Mouse (Mus musculus) hindbrain, postnatal 0 days (tissue): ENCODE measurements around the gene Itm2c. TPM values are rescaled to one million over a fixed set of nuclear protein-coding genes. Genes with fewer than 3 reads are reported as not detected.

ENCODE experiments used
- ATAC-seq: fragments of 200-750 bp; cut with Nextera tagmentation; 2 replicates; pipeline ENCODE4 v1.8.0; 2017; ENCODE audit warnings: mild to moderate bottlenecking, moderate TSS enrichment, moderate library complexity
- DNase-seq: peaks from one replicate; pipeline ENCODE4 v3.0.0-alpha.2; 2015; ENCODE audit warnings: low spot score
- H3K27ac ChIP-seq: fragments of 300-500 bp; sonication (generic); 2 replicates; pipeline ENCODE4 v1.5.1; 2014; ENCODE audit warnings: mild to moderate bottlenecking
- H3K27me3 ChIP-seq: fragments of 300-500 bp; sonication (generic); 2 replicates; pipeline ENCODE4 v1.6.1; 2014; ENCODE audit warnings: low read length, mixed read lengths; ENCODE audit not compliant: insufficient read depth
- H3K36me3 ChIP-seq: fragments of 300-500 bp; sonication (generic); 2 replicates; pipeline ENCODE4 v1.6.1; 2014; ENCODE audit warnings: low read length, mixed read lengths; ENCODE audit not compliant: insufficient read depth
- H3K4me1 ChIP-seq: fragments of 300-500 bp; sonication (generic); 2 replicates; pipeline ENCODE4 v1.6.1; 2014; ENCODE audit warnings: antibody characterized with exemption, low read length, mixed read lengths; ENCODE audit not compliant: insufficient read depth
- H3K4me2 ChIP-seq: fragments of 300-500 bp; sonication (generic); 2 replicates; pipeline ENCODE4 v1.6.1; 2014; ENCODE audit warnings: low read depth, mild to moderate bottlenecking, low read length, moderate library complexity, mixed read lengths
- H3K4me3 ChIP-seq: fragments of 300-500 bp; sonication (generic); 2 replicates; pipeline ENCODE4 v1.5.1; 2014; ENCODE audit warnings: low read length
- H3K9ac ChIP-seq: fragments of 300-500 bp; sonication (generic); replicated peaks from 2 replicates; pipeline ENCODE4 v1.6.1; 2014; ENCODE audit warnings: mild to moderate bottlenecking, low read length, moderate library complexity, mixed read lengths
- H3K9me3 ChIP-seq: fragments of 300-500 bp; sonication (generic); 2 replicates; pipeline ENCODE4 v1.6.1; 2016; ENCODE audit warnings: low read length, mixed read lengths
- CTCF ChIP-seq: IDR thresholded peaks from 2 replicates; pipeline ENCODE4 v1.5.1; 2016; ENCODE audit warnings: antibody characterized with exemption, control low read depth, low read depth
- WGBS: fragments of 180-500 bp; shearing (Covaris S2); extraction: QIAGEN DNeasy Blood & Tissue Kit; methylation state at CpG from one replicate; pipeline ENCODE4 v1.1.7; 2014; 5-methylcytosine and 5-hydroxymethylcytosine counted together
- polyA plus RNA-seq: library from polyadenylated mRNA; unstranded; fragments of >200 nt; fragmentation: Nextera tagmentation; extraction: Ambion mirVana; gene quantifications from 2 replicates; pipeline ENCODE4 v1.2.1, GENCODE M21; 2015
- total RNA-seq: library from RNA; depleted of rRNA; stranded (reverse); fragments of >200 nt; gene quantifications from 2 replicates; pipeline ENCODE4 v1.2.3, GENCODE M21; 2014

Itm2c gene
- total and polyA plus RNA-seq, 2 experiments from 2014 or later, result 244 to 336 TPM

- 10% methylated on average over 12 of the region's 12 CpGs for WGBS
- H3K4me2 ChIP-seq, result peak overlapping the region; percentile 91
- no peaks in the 10 kb centered on the region for H3K9me3 ChIP-seq
- no peak overlapping the region for H3K4me3 ChIP-seq
- peaks cover 70% of the 10 kb centered on the region for H3K4me1 ChIP-seq
- peaks cover 8% of the 10 kb centered on the region; the same call in 1 of the 2 replicates for H3K36me3 ChIP-seq
- TF ChIP-seq CTCF, result no peak
- DNase-seq (no peak), ATAC-seq (no peak)
- no peaks in the 10 kb centered on the region for H3K27me3 ChIP-seq
- H3K9ac ChIP-seq, result peak overlapping the region; percentile 46
- peak overlapping the region; percentile 86 for H3K27ac ChIP-seq
These were observed 4.8 kb downstream of the Itm2c start for GRCm38 (mm10) chr1:85898761-85899387.

GRCm38 (mm10) chr1:85899388-85899761, 5.3 kb downstream of the Itm2c start:
- Histone ChIP-seq H3K9me3 (no peaks in the 10 kb centered on the region), H3K27me3 (no peaks in the 10 kb centered on the region), H3K4me3 (no peak overlapping the region), H3K4me2 (peak overlapping the region; percentile 91), H3K36me3 (peaks cover 13% of the 10 kb centered on the region; the same call in 1 of the 2 replicates), H3K9ac (0 out of 2 replicates have a peak overlapping the region, but pooled peaks have one; percentile 46), H3K4me1 (peaks cover 70% of the 10 kb centered on the region), H3K27ac (peak overlapping the region; percentile 86; the same call in 1 of the 2 replicates)
- ATAC-seq, result no peak
- TF ChIP-seq CTCF, result peak; percentile 41
- peak; percentile 46 for DNase-seq

GRCm38 (mm10) chr1:85900521-85901333, 6.6 kb downstream of the Itm2c start:
- Histone ChIP-seq H3K4me2 (no peak overlapping the region), H3K9me3 (no peaks in the 10 kb centered on the region), H3K9ac (no peak overlapping the region), H3K27ac (peak overlapping the region; percentile 8; the same call in 1 of the 2 replicates), H3K36me3 (peaks cover 26% of the 10 kb centered on the region), H3K4me3 (no peak overlapping the region), H3K4me1 (peaks cover 70% of the 10 kb centered on the region), H3K27me3 (no peaks in the 10 kb centered on the region)
- no peak for DNase-seq
- WGBS, result 55% methylated on average over 7 of the region's 7 CpGs
- TF ChIP-seq CTCF, result no peak
- ATAC-seq, result no peak

DNA sequence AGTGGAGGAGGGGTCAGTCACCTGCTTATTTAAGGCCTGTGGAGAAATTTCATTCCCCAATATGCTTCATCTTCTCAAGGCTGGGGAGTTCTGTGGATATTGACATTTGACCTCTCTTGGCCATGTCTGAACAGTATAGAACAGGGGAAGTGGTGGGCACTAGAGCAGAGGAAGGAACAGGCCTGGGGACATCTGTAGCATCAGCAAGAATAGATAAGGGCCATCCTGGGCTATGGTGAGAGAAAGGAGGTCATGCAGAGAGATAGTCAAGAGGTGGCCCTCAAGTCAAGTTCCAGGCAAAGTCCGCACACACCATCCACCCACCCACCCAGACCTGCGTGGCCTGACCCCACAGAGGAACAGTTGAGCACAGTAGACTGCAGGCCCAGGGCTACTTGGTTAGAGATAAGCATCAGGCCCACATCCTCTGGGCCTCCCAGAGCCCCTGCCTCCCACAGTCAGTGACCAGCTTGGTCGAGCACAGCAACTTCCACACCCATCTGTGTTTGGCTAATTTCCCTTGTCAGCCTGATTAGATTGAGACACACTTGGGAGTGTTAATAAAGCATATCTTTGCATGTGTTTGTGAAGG, 7.5 kb downstream of the Itm2c start:
- 0 out of 2 replicates have a peak overlapping the region, but pooled peaks have one; percentile 3 for H3K27ac ChIP-seq
- H3K36me3 ChIP-seq, result peaks cover 34% of the 10 kb centered on the region
- peaks cover 62% of the 10 kb centered on the region for H3K4me1 ChIP-seq
- H3K4me3 ChIP-seq, result no peak overlapping the region
- ATAC-seq, result peak; percentile 44
- no peak overlapping the region for H3K4me2 ChIP-seq
- H3K27me3 ChIP-seq, result no peaks in the 10 kb centered on the region
- H3K9me3 ChIP-seq, result no peaks in the 10 kb centered on the region
- TF ChIP-seq CTCF, result no peak
- no peak overlapping the region for H3K9ac ChIP-seq
- no peak for DNase-seq
- 49% methylated on average over 3 of the region's 3 CpGs for WGBS

GRCm38 (mm10) chr1:85902108-85902561, 8.1 kb downstream of the Itm2c start:
- Histone ChIP-seq H3K27ac (peak overlapping the region; percentile 37; the same call in 1 of the 2 replicates), H3K4me2 (no peak overlapping the region), H3K27me3 (no peaks in the 10 kb centered on the region), H3K4me1 (peaks cover 56% of the 10 kb centered on the region), H3K9ac (no peak overlapping the region), H3K9me3 (no peaks in the 10 kb centered on the region), H3K4me3 (no peak overlapping the region), H3K36me3 (peaks cover 40% of the 10 kb centered on the region)
- ATAC-seq (peak; percentile 79), DNase-seq (peak; percentile 88)
- 19% methylated on average over 7 of the region's 7 CpGs for WGBS
- no peak for TF ChIP-seq CTCF

- Histone ChIP-seq H3K9me3 (no peaks in the 10 kb centered on the region), H3K4me2 (no peak overlapping the region), H3K4me3 (no peak overlapping the region), H3K27ac (no peak overlapping the region), H3K36me3 (peaks cover 53% of the 10 kb centered on the region), H3K4me1 (peaks cover 11% of the 10 kb centered on the region; the same call in 1 of the 2 replicates), H3K27me3 (no peaks in the 10 kb centered on the region), H3K9ac (no peak overlapping the region)
- DNase-seq (no peak), ATAC-seq (no peak)
- WGBS, result 92% methylated on average over 12 of the region's 12 CpGs
- TF ChIP-seq CTCF, result no peak
These were observed 12.8 kb downstream of the Itm2c start for GRCm38 (mm10) chr1:85906892-85907291.
